Mouse (Mus musculus): ENCODE measurements around the gene Ezh2.

The Ezh2 gene

DNA sequence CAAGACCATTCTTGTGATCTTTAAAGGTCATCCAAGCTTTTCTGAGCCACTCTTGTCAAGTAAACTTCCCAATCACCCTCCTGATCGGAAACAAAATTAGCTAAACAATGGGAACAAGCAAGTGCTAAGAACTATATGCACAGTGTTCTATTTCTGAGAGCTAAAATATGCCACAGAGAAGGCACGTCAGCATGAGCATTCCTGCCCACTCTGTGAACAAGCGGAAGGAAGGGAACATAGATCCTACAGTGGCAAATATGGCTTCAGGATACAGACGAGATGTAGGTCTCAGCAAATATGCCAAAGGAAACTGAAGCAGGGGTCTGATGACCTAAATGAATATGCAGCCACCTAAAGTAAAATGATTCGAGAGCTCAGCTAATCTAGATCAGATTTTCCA is 59.8 kb downstream of the Ezh2 start:
- DNase-seq (ENCODE audit: low spot score in 2 of 2) = no peak

- DNase-seq (ENCODE audit: low spot score in 2 of 2) = no peak
Observed at GRCm38 (mm10) chr6:47532547-47532946, 62.6 kb downstream of the Ezh2 start.

DNA sequence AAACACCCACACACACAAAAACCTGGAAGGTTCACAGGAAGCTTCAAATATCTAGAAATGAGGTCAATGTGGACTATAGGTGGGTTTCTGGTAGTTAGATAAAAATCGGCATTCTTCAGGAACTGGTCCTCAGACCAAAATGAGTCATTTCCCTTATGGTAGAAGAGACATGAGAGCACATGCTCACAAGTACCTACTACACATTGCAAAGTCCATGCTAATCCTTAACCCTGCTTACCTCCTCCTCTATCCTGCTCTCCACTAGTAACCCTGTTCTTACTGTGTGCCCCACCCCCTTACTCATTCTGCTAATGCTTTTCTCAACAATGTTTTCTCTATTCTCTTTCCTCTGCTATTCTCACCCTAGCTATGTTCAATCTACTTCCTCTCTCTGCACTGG is 67.5 kb downstream of the Ezh2 start:
- no peak for DNase-seq (ENCODE audit: low spot score in 2 of 2)

DNA sequence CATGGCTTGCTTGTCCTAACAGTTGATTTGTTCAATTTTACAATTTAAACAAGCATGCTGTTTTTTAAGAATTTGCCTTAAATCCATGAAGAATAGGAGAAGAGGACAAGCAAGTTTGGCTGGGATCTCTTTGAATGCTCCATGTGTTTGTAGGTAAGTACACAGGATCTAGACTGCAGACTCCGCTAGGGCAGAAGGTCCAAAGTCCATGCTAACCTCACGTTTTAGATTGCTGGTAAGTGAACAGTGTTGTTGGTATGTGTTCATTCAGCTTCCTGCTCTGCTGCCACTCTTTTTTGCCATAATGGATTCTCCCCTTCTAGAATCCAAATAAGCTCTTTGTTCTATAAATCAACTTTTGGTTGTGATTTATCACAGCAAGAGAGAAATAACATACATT is 68.0 kb downstream of the Ezh2 start:
- no peak for DNase-seq (ENCODE audit: low spot score in 2 of 2)

- no peak for DNase-seq (ENCODE audit: low spot score in 2 of 2)
Observed at GRCm38 (mm10) chr6:47526446-47526845, 68.7 kb downstream of the Ezh2 start.

DNA sequence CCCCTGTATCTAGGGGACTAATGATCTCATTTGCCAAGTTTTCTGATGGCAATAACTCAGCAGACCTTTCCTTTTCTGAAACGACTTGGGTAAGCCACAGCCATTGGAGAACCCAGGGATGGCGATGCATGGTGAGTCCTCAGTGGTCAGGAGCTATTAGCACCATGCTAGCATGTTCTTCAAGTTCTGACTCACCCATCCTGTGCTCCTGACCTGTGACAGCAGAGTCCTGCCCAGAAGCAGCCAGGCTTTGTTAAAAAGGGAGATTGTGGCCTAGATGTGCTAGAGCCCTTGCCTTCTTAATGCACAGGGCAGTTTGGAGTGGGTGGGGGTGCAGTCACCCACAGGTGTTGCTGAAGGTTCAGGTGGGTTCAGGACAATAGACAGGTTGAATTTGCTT is 70.1 kb downstream of the Ezh2 start:
- no peak for DNase-seq (ENCODE audit: low spot score in 2 of 2)

DNA sequence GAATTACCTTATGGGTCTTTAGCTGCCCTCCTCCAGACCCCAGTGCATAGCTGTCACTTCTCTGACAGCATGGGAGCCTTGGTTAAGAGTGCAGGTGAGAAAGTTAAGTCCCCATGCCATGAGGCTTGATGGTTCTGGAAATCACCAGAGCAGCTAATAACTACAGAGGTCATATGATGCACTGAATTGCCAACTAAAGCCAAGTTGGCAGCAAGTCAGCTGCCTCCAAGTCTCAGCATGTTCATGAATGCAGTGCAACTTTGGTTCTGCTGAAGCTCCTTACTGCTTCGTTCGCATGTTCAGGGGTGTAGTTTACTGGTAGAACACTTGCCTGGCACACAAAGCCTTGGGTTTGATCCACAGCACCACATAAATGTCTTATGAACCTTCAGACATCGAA is 72.7 kb downstream of the Ezh2 start:
- peak in 1 of 2 experiments; percentile 12 for DNase-seq (ENCODE audit: low spot score in 2 of 2)

DNA sequence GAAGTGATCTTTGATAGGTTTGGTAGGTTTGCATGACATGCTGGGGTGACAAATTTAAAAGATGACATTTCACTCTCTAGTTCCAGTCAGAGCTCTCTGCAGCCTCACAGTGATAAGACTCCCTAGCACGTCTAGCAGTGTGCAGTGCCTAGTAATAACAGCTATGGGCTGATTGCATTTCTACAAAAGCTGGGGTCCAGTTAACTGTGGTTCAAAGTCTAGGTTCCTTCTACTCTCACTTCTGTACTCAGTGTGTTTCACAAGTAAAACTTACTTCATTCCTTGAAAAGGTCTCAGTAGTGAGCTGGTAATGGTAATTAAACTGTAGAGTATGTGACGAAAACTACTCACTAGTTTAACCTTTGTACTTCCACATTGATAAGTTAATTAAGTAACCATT is 75.1 kb downstream of the Ezh2 start:
- no peak for DNase-seq (ENCODE audit: low spot score in 2 of 2)

GRCm38 (mm10) chr6:47494562-47494961 is 100.6 kb downstream of the Ezh2 start:
- DNase-seq (ENCODE audit: low spot score in 2 of 2) = no peak

- no peak for DNase-seq (ENCODE audit: low spot score in 2 of 2)
Observed at GRCm38 (mm10) chr6:47482027-47482426, 113.1 kb downstream of the Ezh2 start.

Measured in heart, adult 9 months (tissue).